Mouse (Mus musculus) layer of hippocampus, adult 8-10 months (tissue): ENCODE data around the gene Ypel3. TPM values are rescaled to one million over a fixed set of nuclear protein-coding genes. Genes with fewer than 3 reads are reported as not detected.
A peak's percentile ranks its signal among the peaks of the same experiment; 100 is the strongest.
"Not testable (repeated sequence)": the region's sequence is repeated elsewhere in the genome, so short reads cannot be mapped to it uniquely, and the experiment has no call there.

Experiments used
- DNase-seq, 2 experiments: peaks; one replicate each; pipeline ENCODE4 v3.0.0; 2022; ENCODE audit warnings: low spot score in 2 of 2
- total RNA-seq, 4 experiments: library from RNA; stranded (reverse); gene quantifications; 2 replicates each; pipeline ENCODE4 v1.2.4; 2022

Gene Ypel3
- total RNA-seq: 100 to 1,000 TPM; 236 to 283 (median 255) TPM

- DNase-seq: peak; percentile 93
Measured at GRCm38 (mm10) chr7:126776598-126777057, at the start of gene Ypel3. Gene Ypel3, plus strand, starts transcription at chr7:126776955.

GRCm38 (mm10) chr7:126730256-126730789 lies 46.4 kb upstream of the Ypel3 start:
- DNase-seq: not testable (repeated sequence)

GRCm38 (mm10) chr7:126736122-126736521 lies 40.6 kb upstream of the Ypel3 start:
- no peak for DNase-seq

- no peak for DNase-seq
Measured at GRCm38 (mm10) chr7:126739551-126739950, 37.2 kb upstream of the Ypel3 start.

- DNase-seq: no peak
Measured at GRCm38 (mm10) chr7:126740132-126740735, 36.5 kb upstream of the Ypel3 start.

GRCm38 (mm10) chr7:126740977-126741376 lies 35.8 kb upstream of the Ypel3 start:
- DNase-seq: no peak

GRCm38 (mm10) chr7:126741452-126741851 lies 35.3 kb upstream of the Ypel3 start:
- DNase-seq: no peak

- DNase-seq: no peak
Measured at GRCm38 (mm10) chr7:126741964-126742482, 34.7 kb upstream of the Ypel3 start.

- no peak for DNase-seq
Measured at GRCm38 (mm10) chr7:126746066-126746465, 30.7 kb upstream of the Ypel3 start.

GRCm38 (mm10) chr7:126746798-126747197 lies 30.0 kb upstream of the Ypel3 start:
- no peak for DNase-seq

GRCm38 (mm10) chr7:126748824-126749223 lies 27.9 kb upstream of the Ypel3 start:
- no peak for DNase-seq

- DNase-seq: no peak
Measured at GRCm38 (mm10) chr7:126749582-126750343, 27.0 kb upstream of the Ypel3 start.

GRCm38 (mm10) chr7:126754866-126755265 lies 21.9 kb upstream of the Ypel3 start:
- DNase-seq: peak in 1 of 2 experiments; percentile 74

GRCm38 (mm10) chr7:126758539-126758938 lies 18.2 kb upstream of the Ypel3 start:
- DNase-seq: no peak

- DNase-seq: peak; percentile 83 to 87
Measured at GRCm38 (mm10) chr7:126759050-126759671, 17.6 kb upstream of the Ypel3 start, which contains the start of gene Mapk3. Gene Mapk3, plus strand, starts transcription at chr7:126759601.

- no peak for DNase-seq
Measured at GRCm38 (mm10) chr7:126759672-126760390, 16.9 kb upstream of the Ypel3 start.

- no peak for DNase-seq
Measured at GRCm38 (mm10) chr7:126760391-126760802, 16.4 kb upstream of the Ypel3 start.

- DNase-seq: no peak
Measured at GRCm38 (mm10) chr7:126760956-126761355, 15.8 kb upstream of the Ypel3 start.

- DNase-seq: no peak
Measured at GRCm38 (mm10) chr7:126761529-126762067, 15.2 kb upstream of the Ypel3 start.

GRCm38 (mm10) chr7:126762471-126763008 lies 14.2 kb upstream of the Ypel3 start:
- peak; percentile 77 for DNase-seq
